Mouse (Mus musculus): ENCODE measurements around the gene Dcst1. TPM values are rescaled to one million over a fixed set of nuclear protein-coding genes. Genes with fewer than 3 reads are reported as not detected.
A peak's percentile ranks its signal among the peaks of the same experiment; 100 is the strongest.

Dcst1 gene
- total RNA-seq, 2 experiments from 2014 or later: not detected

DNA sequence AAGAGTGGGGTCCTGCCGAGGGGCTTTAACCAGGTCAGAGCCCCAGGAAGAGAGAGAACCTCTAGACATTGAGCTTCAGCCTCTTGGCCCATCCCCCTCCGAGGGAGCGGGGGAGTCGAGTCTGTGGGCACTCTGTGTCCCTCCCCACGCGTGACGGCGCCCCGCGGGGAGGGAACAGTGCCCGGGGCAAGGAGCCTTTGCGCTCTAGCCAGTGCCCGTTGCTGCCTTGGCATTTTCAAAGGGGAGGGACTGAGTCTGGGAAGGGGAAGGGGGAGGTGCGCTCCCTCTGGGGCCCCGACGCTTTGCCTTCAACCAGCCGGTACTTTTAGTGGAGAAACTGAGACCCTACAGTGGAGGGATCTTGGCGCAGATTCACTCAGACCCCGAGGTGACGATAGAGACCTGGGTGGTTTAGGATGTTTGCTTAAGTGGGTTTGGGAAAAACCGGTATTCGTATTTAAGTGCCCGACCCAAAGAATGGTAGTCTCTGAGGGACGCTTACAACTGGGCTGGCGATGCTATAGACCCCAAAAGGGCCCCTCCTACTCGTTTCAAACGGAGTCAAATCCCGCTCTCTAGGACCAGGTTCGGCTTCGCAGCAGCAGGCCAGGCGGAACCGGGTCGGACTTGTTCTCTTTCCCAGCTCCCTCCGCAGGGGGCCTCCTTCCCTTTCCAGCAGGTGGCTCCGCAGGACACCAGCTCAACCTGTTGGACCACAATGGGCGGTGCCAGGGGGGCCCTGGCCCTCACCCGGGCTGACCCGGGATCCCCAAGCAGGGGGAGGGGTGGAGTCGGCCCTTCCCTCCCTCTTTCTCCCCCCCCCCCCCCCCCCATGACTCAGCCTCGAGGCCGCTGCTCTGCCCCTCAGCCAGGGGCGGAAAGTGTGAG, 29.2 kb upstream of the Dcst1 start, which contains the start of gene Zbtb7b:
Zbtb7b (minus strand) TSS at position 771 of the 888 bp plus-strand sequence.
- DNase-seq: peak; percentile 93
- H3K27ac ChIP-seq: peak within 1 kb of the TSS; percentile 95
- peak within 1 kb of the TSS; percentile 82 for H3K4me3 ChIP-seq
- intact Hi-C loops (cut with DNase I): loop anchor here (2.0 kb wide), 1 partner anchor 37 kb away; the partner anchor contains the start of gene Pygo2
- peak; percentile 47 for TF ChIP-seq CTCF (IDR thresholded peaks at IDR 0.05)

DNA sequence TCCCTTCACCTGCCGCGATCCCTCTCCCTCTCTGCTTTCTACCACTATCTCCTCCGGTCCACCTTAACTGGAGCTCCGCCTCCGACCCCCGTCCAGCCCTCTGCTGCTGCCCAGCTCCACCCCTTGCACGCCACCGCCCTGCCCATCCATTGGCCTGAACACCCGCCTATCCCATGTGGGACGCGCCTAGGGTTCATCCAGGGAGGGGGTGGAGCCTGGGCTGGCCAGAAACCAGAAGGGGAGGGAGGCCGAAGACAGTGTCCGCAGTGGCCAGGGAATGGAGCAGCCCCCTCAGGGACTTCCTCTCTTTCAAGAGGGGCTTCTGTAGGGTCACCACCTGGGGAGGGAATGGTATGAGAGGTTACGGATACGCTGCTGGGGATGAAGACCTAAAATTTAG, 28.6 kb upstream of the Dcst1 start:
- peak; percentile 100 for DNase-seq

DNA sequence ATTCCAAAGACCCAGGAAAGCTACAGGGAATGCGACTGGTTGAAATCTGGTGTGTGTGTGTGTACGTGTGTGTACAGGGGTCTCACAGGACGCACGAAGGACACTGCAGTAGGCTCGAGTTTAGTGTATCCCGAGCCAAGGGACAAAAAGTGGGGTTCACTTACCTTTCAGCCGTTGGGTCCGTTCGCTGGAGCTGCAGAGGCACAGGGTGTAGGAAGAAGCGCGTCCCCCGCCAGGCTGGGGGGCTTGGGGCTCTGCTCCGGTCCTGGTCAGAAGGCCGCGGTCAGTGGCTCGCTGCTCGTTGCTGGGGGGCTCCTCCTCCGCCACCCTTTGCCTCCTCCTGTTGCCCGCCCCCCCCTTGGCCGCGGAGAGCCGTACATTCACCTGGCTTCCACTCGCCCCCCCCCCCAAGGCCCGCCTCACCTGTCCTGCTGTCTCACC, 27.8 kb upstream of the Dcst1 start:
- no peak for TF ChIP-seq CTCF (IDR thresholded peaks at IDR 0.05)
- peak; percentile 73 for DNase-seq
- intact Hi-C loops (cut with DNase I): no loop called here

More for the DNA sequence above, 28.6 kb upstream of the Dcst1 start:
- Histone ChIP-seq H3K4me3 (peak overlapping the region; percentile 82), H3K27ac (peak overlapping the region; percentile 95)
- intact Hi-C loops (cut with DNase I): loop anchor here (2.0 kb wide), 1 partner anchor 37 kb away; the partner anchor contains the start of gene Pygo2
- TF ChIP-seq CTCF (IDR thresholded peaks at IDR 0.05): no peak

DNA sequence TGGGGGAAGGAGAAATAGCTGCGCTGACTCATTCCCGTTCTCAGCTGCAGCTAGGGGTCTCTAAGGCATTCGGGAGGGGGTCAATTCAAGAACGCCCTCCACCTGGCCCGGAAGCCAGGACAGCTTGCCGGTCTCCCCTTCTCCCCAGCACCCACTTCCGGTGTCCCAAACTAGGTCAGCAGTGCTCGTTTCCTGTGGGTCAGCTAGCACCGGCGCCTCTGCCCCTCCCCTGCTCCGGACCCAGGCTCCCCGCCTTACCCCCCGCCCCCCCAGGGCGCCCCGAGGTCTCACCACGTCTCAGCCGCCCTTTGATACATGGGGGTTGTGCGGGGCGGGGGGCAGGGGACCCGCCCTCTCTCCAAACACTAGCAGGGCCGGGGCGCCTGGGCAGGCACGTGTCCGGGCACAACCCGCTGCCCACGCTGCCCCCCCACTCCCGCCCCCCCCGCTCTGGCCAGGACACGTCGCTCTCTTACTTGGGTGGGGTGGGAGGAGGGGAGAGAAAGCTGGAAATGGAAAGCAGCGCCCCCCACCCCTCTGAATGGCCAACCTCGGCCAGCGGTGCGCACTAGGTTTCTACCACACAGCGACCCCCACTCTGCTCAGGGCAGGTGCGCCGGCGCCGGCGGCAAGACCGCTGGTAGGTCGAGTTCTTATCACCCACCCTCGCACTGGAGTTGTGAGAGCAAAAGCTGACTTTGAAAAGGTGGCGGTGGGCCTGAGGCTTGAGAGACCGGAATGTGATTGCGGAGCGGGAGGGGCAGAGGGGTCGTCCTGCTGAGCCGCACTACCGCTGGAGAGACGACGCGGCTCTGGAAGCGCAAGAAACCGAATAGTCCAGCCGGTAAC, 26.8 kb upstream of the Dcst1 start:
- 0 out of 2 replicates have a peak, but pooled peaks have one; percentile 1 for TF ChIP-seq CTCF (IDR thresholded peaks at IDR 0.05)
- DNase-seq: peak; percentile 89
- Histone ChIP-seq H3K27ac (peak overlapping the region; percentile 95), H3K4me3 (peak overlapping the region; percentile 82)
- intact Hi-C loops (cut with DNase I): no loop called here

More for the DNA sequence above, 27.8 kb upstream of the Dcst1 start:
- Histone ChIP-seq H3K27ac (peak overlapping the region; percentile 95), H3K4me3 (peak overlapping the region; percentile 82)

DNA sequence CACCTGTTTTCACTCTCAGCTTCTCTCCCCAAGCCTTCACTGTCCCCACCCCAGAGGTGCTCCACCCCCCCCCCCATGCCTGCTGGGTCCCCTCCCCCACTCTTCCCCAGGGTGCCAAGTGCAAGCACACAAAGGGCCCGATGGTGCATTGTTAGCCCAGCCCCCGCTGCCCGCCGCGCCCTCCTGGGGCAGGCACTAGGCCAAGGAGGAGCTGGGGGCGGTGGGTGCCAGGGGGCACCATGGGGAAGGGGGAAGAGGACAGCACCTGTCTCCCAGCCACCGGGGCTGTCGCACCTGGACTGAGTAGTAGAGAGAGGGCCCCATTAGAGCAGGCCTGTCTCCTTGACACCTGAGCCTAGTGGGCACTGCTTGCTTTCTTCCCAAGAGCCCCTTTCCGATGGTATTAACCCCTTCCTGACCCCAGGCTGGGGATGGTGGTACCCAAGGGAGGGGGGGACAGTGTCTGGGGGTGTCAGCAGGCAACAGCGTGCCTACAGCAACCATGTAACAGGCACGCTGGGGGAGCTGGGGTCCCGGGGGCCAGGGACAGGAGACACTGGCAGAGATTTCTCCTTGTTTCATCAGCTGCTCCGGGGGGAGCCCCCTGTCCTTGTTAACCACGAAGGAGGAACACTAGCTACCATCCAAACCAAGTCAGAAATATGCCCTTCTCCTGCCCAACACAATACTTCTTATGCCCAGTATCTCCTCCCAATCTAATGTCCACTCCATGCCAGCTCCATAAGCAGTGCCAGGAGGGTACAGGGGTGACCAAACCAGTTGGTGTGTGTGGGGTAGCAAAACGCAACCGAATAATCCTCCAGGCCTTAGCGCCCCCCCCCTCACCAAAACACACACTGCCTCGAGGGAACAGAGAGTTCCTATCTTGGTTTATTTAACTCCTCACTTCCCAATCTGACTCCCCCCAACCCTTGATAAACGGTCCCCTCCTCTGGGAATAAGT, 25.9 kb upstream of the Dcst1 start:
- no peak for TF ChIP-seq CTCF (IDR thresholded peaks at IDR 0.05)
- peak; percentile 59 for DNase-seq
- Histone ChIP-seq H3K27ac (peak overlapping the region; percentile 95), H3K4me3 (peak overlapping the region; percentile 82)
- intact Hi-C loops (cut with DNase I): no loop called here

DNA sequence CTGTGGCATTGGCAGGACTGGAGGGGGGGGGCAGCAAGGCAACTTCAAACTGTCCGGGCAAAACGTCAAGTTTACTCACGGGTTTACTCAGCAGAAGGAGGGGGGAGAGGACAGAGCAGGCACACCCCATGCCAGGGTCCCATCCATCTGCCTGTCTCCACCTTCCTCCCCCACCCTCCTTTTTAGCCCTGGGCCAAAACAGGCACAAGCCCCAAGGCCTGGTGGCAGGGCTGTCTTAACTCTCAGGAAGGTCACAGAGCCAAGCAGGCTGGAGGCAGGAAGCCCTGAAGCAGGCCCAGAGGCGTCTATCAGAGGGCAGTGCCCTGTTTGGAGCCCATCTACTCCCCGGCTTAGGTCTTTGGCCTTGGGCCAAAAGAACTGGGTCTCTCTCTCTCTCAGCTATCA, 25.1 kb upstream of the Dcst1 start:
- TF ChIP-seq CTCF (IDR thresholded peaks at IDR 0.05): no peak
- Histone ChIP-seq H3K4me3 (peak overlapping the region; percentile 82), H3K27ac (peak overlapping the region; percentile 95)
- intact Hi-C loops (cut with DNase I): no loop called here
- DNase-seq: peak; percentile 78

DNA sequence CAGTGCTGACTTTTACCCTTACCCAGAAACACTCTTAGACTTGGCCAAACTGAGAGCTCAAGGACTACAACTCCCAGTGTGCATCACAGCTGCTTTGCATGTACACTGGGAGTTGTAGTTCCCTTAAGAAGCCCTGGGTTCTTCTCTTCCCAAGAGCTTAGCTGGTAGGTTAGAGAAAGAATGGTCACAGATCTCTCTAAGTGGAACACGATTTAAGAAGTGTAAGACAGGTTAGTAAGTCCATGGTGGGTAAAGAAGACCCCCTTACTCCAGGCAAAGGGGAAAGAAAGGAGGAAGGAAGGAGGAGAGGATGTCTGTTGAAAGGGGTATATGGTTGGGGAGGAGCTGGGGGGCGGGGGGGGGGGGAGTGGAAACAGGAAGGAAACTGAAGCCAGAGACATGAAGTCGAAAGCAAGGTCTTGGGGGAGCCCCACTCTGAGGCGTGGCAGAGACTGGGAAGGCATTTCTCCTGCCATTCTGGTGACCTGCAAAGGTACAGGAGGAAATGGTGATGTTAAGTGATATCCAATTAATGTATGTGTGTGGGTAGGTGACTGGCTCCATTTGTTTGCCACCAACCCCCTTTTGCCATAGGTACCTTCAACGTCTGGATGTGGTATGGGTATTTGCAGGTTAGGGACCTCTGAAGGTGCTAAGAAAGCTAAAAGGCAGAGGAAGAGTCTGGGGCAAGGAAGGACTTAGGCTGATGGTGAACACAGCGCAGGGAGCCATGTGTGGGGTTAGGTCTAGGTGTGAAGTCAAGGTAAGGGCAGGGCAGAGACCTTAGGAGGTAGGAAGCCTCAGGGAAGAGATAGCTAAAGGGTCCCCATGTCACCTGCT, 24.1 kb upstream of the Dcst1 start:
- H3K4me3 ChIP-seq: peak overlapping the region; percentile 82
- peak overlapping the region; percentile 95 for H3K27ac ChIP-seq
- intact Hi-C loops (cut with DNase I): no loop called here
- no peak for TF ChIP-seq CTCF (IDR thresholded peaks at IDR 0.05)
- no peak for DNase-seq

DNA sequence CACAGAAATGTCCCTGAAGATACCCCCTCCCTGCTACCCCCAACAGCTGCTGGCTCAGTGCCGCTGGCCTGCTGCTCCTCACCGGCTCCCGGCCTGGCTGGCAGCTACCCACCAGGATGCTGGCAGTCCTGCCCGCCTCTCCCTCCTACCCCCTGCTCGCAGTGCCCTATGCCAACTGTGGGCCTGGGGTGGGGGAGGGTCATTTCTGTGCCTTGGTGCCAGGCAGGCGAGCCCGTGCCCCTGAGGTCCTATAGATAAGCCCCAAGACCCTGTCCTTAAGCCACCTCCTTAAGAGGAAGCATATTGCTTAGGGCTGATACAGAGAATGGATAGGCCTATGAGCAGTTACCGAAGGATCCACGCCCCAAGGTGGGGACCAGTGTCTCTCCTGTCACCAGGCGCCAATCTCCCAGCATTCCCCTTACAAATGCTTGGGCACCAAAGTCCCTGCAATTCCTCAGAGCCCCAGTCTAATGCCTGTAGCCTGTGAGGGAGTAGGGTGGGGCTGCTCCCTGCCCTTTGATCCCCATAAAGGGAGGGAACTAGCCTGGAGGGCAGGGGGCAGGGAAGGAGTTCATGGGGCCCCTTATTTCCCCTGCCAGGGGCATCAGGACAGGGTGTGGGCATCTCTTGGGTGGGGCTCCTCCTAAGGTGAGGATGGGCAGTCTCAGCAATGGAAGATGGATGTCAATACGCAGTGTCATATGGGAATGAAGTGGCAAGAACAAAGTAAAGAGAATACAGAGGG, 23.3 kb upstream of the Dcst1 start:
- DNase-seq: peak; percentile 94
- Histone ChIP-seq H3K27ac (peak overlapping the region; percentile 95), H3K4me3 (peak overlapping the region; percentile 70)
- intact Hi-C loops (cut with DNase I): no loop called here
- TF ChIP-seq CTCF (IDR thresholded peaks at IDR 0.05): no peak

DNA sequence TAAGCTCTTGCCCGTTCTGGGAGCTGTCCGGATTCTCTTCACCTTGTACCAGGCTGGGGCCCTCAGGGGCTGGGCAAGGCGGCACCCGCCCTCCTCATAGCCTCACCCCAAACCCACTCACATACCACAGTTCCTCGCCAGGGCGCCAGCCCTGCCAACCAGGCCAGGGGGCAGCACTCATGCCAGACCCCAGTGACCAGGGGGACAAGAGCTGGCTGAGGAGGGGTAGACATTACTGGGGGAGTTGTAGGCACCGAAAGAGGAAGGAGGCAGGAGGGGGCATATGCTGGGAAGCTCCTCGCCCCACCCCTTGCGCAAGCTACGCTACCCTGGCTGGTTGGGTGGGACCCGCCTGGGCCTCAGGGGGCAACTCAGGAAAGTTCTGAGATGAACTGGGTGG, 22.6 kb upstream of the Dcst1 start:
- TF ChIP-seq CTCF (IDR thresholded peaks at IDR 0.05): no peak
- DNase-seq: peak; percentile 76
- peak overlapping the region; percentile 70 for H3K4me3 ChIP-seq
- intact Hi-C loops (cut with DNase I): no loop called here
- peak overlapping the region; percentile 95 for H3K27ac ChIP-seq
